Mouse (Mus musculus) liver, adult 2 months (tissue): ENCODE results near the gene Ddx39.

Experiments used
- CTCF ChIP-seq: fragments of 200-500 bp; IDR thresholded peaks from 2 replicates; pipeline ENCODE4 v1.5.1; 2011; ENCODE audit warnings: low read depth, low read length, control low read depth
- POLR2A ChIP-seq: fragments of 200-500 bp; IDR thresholded peaks from 2 replicates; pipeline ENCODE4 v1.6.1; 2011; ENCODE audit warnings: low read length, control low read depth; ENCODE audit not compliant: insufficient read depth; ENCODE audit errors: extremely low read depth

DNA sequence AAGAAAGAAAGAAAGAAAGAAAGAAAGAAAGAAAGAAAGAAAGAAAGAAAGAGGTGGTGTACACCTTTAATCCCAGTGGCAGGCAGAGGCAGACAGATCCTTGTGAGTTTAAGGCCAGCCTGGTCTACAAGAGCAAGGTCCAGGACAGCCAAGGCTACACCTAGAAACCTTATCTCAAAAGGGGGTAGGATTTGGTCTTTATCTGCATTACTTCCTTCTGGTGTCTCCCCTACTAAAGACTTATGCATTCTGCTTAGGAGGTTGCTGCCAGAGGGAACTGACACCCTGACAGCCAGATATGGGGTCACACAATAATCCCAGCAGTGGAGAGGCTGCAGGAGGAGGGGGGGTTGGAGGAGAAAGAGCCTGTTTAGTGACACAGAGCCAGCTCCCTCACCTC, 50.7 kb downstream of the Ddx39 start:
- TF ChIP-seq CTCF, result no peak
- TF ChIP-seq POLR2A, result no peak
